Mouse (Mus musculus) layer of hippocampus, adult 2 months (tissue): ENCODE data around the gene 4930519G04Rik. TPM values are rescaled to one million over a fixed set of nuclear protein-coding genes. Genes with fewer than 3 reads are reported as not detected.
A peak's percentile ranks its signal among the peaks of the same experiment; 100 is the strongest.
"Not testable (repeated sequence)": the region's sequence is repeated elsewhere in the genome, so short reads cannot be mapped to it uniquely, and the experiment has no call there.

ENCODE experiments used
- DNase-seq, 2 experiments: peaks; one replicate each; pipeline ENCODE4 v3.0.0; 2022; ENCODE audit warnings: low spot score in 2 of 2
- H3K27ac ChIP-seq: fragments of 200-600 bp; 2 replicates; pipeline ENCODE4 v1.8.1; 2022
- H3K4me3 ChIP-seq: fragments of 200-600 bp; 2 replicates; pipeline ENCODE4 v1.8.1; 2022; ENCODE audit warnings: mild to moderate bottlenecking
- CTCF ChIP-seq: fragments of 200-600 bp; conservative IDR thresholded peaks from 2 replicates; pipeline ENCODE4 v1.8.1; 2022; ENCODE audit warnings: antibody characterized with exemption, mild to moderate bottlenecking, moderate library complexity
- total RNA-seq, 2 experiments: library from RNA; stranded (reverse); gene quantifications; 2 replicates each; pipeline ENCODE4 v1.2.3; 2021

4930519G04Rik gene
- total RNA-seq, 2 experiments from 2014 or later: not detected

GRCm38 (mm10) chr5:114859253-114859652, 5.8 kb downstream of the 4930519G04Rik start:
- TF ChIP-seq CTCF: peak; percentile 88
- peak; percentile 56 to 78 for DNase-seq
- Histone ChIP-seq H3K27ac (no peak overlapping the region), H3K4me3 (peak overlapping the region; percentile 47)

- TF ChIP-seq CTCF: no peak
- Histone ChIP-seq H3K4me3 (no peak overlapping the region), H3K27ac (no peak overlapping the region)
- DNase-seq: no peak
These were observed 8.3 kb downstream of the 4930519G04Rik start for GRCm38 (mm10) chr5:114861730-114862129.

GRCm38 (mm10) chr5:114864813-114865212, 11.3 kb downstream of the 4930519G04Rik start:
- no peak for DNase-seq
- no peak for TF ChIP-seq CTCF
- Histone ChIP-seq H3K4me3 (no peak overlapping the region), H3K27ac (no peak overlapping the region)

DNA sequence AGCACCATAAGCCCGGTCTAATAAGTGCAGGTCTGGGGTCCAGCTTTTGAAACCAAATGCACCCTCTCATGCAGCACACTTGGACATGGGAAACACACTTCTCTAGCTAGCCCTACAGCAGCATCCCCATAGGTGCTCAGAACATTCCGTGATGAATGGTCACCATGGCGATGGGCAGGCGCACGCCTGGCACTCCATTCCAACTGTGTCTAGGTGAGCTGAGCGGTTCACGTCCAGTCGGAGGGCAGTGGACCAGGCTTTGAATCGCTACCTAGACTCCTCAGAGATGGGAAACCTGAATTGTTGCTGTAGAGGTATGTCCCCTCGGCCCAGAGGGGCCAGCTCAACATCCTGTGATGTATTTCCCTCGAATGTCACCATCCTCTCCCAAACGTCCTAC, 11.8 kb downstream of the 4930519G04Rik start:
- Histone ChIP-seq H3K27ac (no peak overlapping the region), H3K4me3 (no peak overlapping the region)
- DNase-seq: no peak
- TF ChIP-seq CTCF: no peak

GRCm38 (mm10) chr5:114875858-114876257, 22.4 kb downstream of the 4930519G04Rik start:
- peak; percentile 35 for TF ChIP-seq CTCF
- DNase-seq: no peak
- H3K4me3 ChIP-seq: no peak overlapping the region
- H3K27ac ChIP-seq: no peak overlapping the region

DNA sequence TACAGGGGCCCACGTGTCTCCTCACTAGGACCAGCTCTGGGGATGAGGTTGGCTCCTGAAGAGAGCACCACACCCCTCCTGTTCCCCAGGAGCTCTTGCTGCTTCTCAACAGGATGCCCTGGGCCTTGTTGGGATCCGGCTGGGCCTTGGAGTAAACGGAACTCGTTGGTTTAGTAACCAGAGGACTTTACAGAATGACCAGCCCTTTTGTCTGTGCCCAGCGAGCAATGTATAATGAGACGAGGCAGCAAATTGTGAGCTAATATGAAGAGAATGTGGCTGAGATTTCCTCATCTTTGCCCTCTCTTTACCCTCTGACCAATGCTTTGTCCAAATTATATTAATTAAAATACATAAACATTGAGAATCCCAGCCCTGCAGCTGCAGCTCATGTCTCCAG, 22.9 kb downstream of the 4930519G04Rik start:
- TF ChIP-seq CTCF: no peak
- DNase-seq: no peak
- no peak overlapping the region for H3K4me3 ChIP-seq
- no peak overlapping the region for H3K27ac ChIP-seq

- no peak for TF ChIP-seq CTCF
These were observed 24.0 kb downstream of the 4930519G04Rik start for GRCm38 (mm10) chr5:114877487-114877886.

GRCm38 (mm10) chr5:114879399-114879798, 25.9 kb downstream of the 4930519G04Rik start:
- no peak for DNase-seq
- no peak overlapping the region for H3K4me3 ChIP-seq
- no peak for TF ChIP-seq CTCF
- no peak overlapping the region for H3K27ac ChIP-seq

More at GRCm38 (mm10) chr5:114877487-114877886, 24.0 kb downstream of the 4930519G04Rik start:
- no peak for DNase-seq
- H3K4me3 ChIP-seq: no peak overlapping the region
- H3K27ac ChIP-seq: no peak overlapping the region

- DNase-seq, H3K27ac ChIP-seq, H3K4me3 ChIP-seq: not testable (repeated sequence)
These were observed 28.9 kb downstream of the 4930519G04Rik start for GRCm38 (mm10) chr5:114882319-114882718.

- no peak for TF ChIP-seq CTCF
- DNase-seq: no peak
- H3K4me3 ChIP-seq: no peak overlapping the region
- no peak overlapping the region for H3K27ac ChIP-seq
These were observed 29.6 kb downstream of the 4930519G04Rik start for GRCm38 (mm10) chr5:114883022-114883421.

DNA sequence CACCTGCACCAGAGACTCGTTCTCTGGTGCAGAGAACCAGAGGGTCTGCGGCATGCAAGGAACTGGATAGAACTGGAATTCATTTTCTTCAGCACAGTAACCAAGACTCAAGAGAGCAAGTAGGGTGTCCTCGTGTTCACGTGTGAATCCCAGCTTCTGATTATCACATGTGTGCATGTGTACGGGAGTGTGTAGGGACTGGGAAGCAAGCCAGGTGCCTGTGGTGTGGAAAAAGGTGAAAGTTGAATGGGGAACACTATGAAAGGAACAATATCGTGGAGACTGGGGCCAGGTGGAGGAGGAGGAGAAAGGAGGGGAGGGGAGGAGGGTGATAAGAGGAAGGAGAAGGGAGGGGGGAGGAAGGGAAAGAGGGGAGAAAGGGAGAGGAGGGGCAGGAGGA, 33.3 kb downstream of the 4930519G04Rik start:
- H3K27ac ChIP-seq: no peak overlapping the region
- no peak for DNase-seq
- no peak overlapping the region for H3K4me3 ChIP-seq
- no peak for TF ChIP-seq CTCF

DNA sequence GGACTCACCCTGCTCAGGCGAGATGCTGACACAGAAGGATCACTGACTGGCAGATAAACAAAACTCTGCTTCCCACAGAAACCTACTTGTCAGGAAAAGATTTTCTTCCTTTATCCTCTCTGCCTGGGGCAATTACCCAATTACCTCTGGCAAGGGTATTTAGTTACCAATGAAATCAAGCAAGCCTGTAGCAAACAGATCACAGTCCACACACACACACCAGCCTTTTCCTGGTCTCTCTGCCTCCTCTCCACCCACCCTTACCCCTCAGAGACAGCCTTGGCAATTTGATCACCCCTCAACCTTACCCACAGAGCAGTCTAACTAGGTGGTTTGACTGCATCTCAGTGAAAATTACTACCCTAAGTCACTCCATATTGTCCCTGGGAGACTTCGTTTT, 35.5 kb downstream of the 4930519G04Rik start:
- TF ChIP-seq CTCF: no peak
- no peak for DNase-seq

DNA sequence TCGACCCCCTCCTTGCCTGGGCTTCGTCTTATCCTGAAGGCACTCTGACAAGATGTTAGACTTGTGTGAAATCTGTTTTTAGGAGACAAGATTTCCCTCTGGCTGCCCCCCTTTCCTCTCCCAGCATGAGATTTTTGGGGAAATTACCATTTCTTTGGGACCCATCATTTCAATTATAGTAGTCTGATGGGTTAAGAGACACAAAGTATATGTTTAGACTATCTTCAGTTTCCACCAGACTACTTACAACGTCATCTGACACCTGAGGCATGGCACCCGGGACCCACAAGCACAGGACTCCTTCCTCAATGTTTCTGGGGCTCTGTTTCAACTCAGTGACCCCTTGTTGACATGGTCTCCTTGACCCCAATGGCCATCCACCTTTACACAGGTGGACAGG, 42.1 kb downstream of the 4930519G04Rik start:
- H3K4me3 ChIP-seq: no peak overlapping the region
- no peak for DNase-seq
- no peak overlapping the region for H3K27ac ChIP-seq
- TF ChIP-seq CTCF: no peak

More for the DNA sequence above, 35.5 kb downstream of the 4930519G04Rik start:
- no peak overlapping the region for H3K4me3 ChIP-seq
- H3K27ac ChIP-seq: no peak overlapping the region

DNA sequence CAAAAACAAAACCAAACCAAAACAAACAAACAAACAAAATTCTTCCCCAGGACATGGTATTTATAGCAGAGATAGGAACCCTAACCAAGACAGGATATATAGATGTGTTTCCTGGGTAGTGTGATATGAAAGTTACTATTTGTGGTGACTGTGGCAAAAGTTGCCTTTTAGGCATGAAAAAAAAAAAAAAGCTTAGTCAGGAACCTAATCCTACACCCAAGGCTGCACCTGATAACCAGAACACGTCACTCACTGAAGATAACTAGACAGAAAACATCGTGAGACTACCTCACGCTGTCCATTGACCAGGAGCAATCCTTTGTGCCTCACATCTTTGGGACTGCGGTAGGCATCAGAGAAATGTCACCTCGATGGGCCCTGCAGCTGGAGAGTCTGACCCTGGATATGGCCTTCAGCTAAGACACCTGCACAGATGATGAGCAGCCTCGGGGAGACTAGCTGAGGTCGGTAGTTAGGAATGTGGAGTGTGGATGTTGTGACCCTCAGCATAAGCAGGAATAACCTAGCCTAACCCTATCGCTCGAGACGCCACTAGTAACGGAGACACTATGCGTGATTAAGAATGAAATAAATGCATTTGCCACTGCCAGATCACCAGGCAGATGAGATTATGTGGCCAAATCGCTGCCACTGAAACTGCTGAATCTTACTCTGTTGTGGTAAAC, 43.4 kb downstream of the 4930519G04Rik start, which contains the start of gene Oasl2:
Gene Oasl2 (plus strand): TSS at position 249 of the 686 bp plus-strand sequence.
- TF ChIP-seq CTCF: no peak
- DNase-seq: no peak
- H3K4me3 ChIP-seq: peak within 1 kb of the TSS; percentile 36
- H3K27ac ChIP-seq: peak within 1 kb of the TSS; percentile 36; the same call in 1 of the 2 replicates

DNA sequence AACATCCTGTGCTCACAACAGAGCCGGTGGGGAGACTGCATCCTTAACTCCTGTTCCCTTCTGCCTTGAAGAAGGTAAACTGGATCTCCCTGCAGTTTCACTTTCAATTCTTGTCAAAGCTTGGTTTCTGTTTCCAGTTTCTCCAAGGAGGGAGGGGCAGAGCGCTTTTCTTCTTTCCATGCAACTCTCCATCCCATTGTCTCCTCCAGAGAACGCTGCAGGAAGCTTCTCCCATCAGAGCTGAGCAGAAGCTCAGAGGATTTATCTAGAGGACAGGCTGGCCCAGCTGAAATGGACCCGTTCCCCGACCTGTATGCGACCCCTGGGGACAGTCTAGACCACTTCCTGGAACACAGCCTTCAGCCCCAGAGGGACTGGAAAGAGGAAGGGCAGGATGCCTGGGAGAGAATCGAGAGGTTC, 43.9 kb downstream of the 4930519G04Rik start:
- no peak for DNase-seq
- Histone ChIP-seq H3K27ac (peak overlapping the region; percentile 36; the same call in 1 of the 2 replicates), H3K4me3 (peak overlapping the region; percentile 36)
- TF ChIP-seq CTCF: no peak
